Mouse (Mus musculus): Measurements from ENCODE around the gene Hoxd3. TPM values are rescaled to one million over a fixed set of nuclear protein-coding genes. Genes with fewer than 3 reads are reported as not detected.
A peak's percentile ranks its signal among the peaks of the same experiment; 100 is the strongest.

Gene Hoxd3
- polyA plus RNA-seq, 1 experiment from 2014 or later: 29.1 TPM

MicroRNAs within 50 kb of the gene (microRNA counts, 519-probe panel; counts per million panel counts)
- microRNA mmu-miR-10b: 4,354 counts per million, percentile 97 among the panel's probes with 10 or more counts

Small RNA genes lying within 50 kb of the gene (microRNA-seq; reads per million reads assigned to microRNA genes)
- gene Gm44463 (not detected), gene Mir10b (188,864 reads per million, percentile 100 among the genes with 10 or more reads in this experiment)

Other genes starting within 250 kb of the Hoxd3 start
- 39.6 and 43.4 TPM in 2 replicates for gene Lnpk, start 132.5 kb upstream of the Hoxd3 start, polyA plus RNA-seq (2015; fragmentation: Nextera tagmentation; extraction: Ambion mirVana)
- 0.23 and 0.42 TPM in 2 replicates for gene Evx2, start 52.4 kb upstream of the Hoxd3 start, polyA plus RNA-seq (2015; fragmentation: Nextera tagmentation; extraction: Ambion mirVana)
- 0.14 and 0.20 TPM in 2 replicates for gene Hoxd13, start 43.6 kb upstream of the Hoxd3 start, polyA plus RNA-seq (2015; fragmentation: Nextera tagmentation; extraction: Ambion mirVana)
- gene Hoxd12, start 36.9 kb upstream of the Hoxd3 start, polyA plus RNA-seq (2015; fragmentation: Nextera tagmentation; extraction: Ambion mirVana): 0.38 and 0.43 TPM in 2 replicates
- gene Hoxd11, start 32.4 kb upstream of the Hoxd3 start, polyA plus RNA-seq (2015; fragmentation: Nextera tagmentation; extraction: Ambion mirVana): 4.1 and 9.2 TPM in 2 replicates
- 61.8 and 83.6 TPM in 2 replicates for gene Hoxd10, start 20.0 kb upstream of the Hoxd3 start, polyA plus RNA-seq (2015; fragmentation: Nextera tagmentation; extraction: Ambion mirVana)
- gene Hoxd9, start 14.2 kb upstream of the Hoxd3 start, polyA plus RNA-seq (2015; fragmentation: Nextera tagmentation; extraction: Ambion mirVana): 20.0 and 21.3 TPM in 2 replicates
- gene Hoxd8, start 7.3 kb upstream of the Hoxd3 start, polyA plus RNA-seq (2015; fragmentation: Nextera tagmentation; extraction: Ambion mirVana): 12.4 and 12.5 TPM in 2 replicates
- 4.3 and 4.5 TPM in 2 replicates for gene Hoxd4, start within 50 bp of the Hoxd3 start, polyA plus RNA-seq (2015; fragmentation: Nextera tagmentation; extraction: Ambion mirVana)
- gene Gm28230, start 14.8 kb downstream of the Hoxd3 start, polyA plus RNA-seq (2015; fragmentation: Nextera tagmentation; extraction: Ambion mirVana): 0.96 and 2.0 TPM in 2 replicates
- 1.7 and 2.1 TPM in 2 replicates for gene Hoxd1, start 51.1 kb downstream of the Hoxd3 start, polyA plus RNA-seq (2015; fragmentation: Nextera tagmentation; extraction: Ambion mirVana)
- gene Mtx2, start 113.9 kb downstream of the Hoxd3 start, polyA plus RNA-seq (2015; fragmentation: Nextera tagmentation; extraction: Ambion mirVana): 149 and 162 TPM in 2 replicates

Data from neural tube, embryonic 15.5 days (tissue).